25 mouse cellular contexts compared by ENCODE assay signal in the genomic region with DNA sequence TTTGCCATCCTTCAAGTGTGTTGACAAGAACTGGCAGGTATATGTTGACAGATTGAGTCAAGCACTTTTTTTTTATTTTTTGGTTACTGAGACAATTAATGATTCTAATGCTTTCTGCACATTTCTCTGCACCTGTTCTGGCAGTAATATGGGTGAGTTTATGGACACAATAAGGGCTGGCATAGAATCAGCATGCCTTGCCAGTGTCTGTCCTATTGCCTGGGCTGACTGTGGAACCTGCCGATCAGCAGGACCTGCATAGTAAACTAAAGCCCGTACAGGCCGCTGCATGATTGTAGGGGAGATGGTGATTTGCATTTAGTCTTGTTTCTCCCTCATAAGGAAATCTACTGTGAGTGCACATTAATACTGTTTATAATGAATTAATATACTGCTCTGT.
DNase-seq lines count a peak whose midpoint lies in the region; ATAC-seq and TF ChIP-seq lines count a peak whose summit lies in the region.
"Had no signal": no experiment of that assay in that cellular context is flagged by ENCODE, and none has a peak within 500 bp of the region (broad histone marks: within the 10 kb centered on the region; RNA-seq: fewer than 3 reads in every experiment).

No protein-coding gene starts in this region.

- no peak for TF ChIP-seq EP300 in stomach, postnatal 0 days (optimal IDR thresholded peaks at IDR 0.05)

- peaks cover 19% of the 10 kb centered on the region for H3K4me1 ChIP-seq in heart, embryonic 12.5 days (replicated peaks)
- no peaks in the 10 kb centered on the region for H3K4me1 ChIP-seq in stomach, embryonic 15.5 days
- H3K4me1 ChIP-seq in stomach, postnatal 0 days (replicated peaks; ENCODE audit: control insufficient read depth, insufficient read depth): no peaks in the 10 kb centered on the region
- no peaks in the 10 kb centered on the region for H3K4me1 ChIP-seq in forebrain, embryonic 10.5 days
- H3K4me1 ChIP-seq: forebrain, embryonic 12.5 days; hindbrain, embryonic 15.5 days; midbrain, embryonic 13.5 days had no signal

- ATAC-seq in heart, embryonic 12.5 days (ENCODE audit: insufficient number of reproducible peaks, low FRiP score): no peak
- no peak for ATAC-seq in stomach, embryonic 15.5 days (ENCODE audit: insufficient read depth, low FRiP score, low read depth)
- ATAC-seq in stomach, postnatal 0 days (ENCODE audit: low FRiP score, low TSS enrichment): no peak
- ATAC-seq: midbrain, embryonic 13.5 days; Patski had no signal

- no peak overlapping the region for H3K9ac ChIP-seq in heart, embryonic 12.5 days
- H3K9ac ChIP-seq in stomach, embryonic 15.5 days: no peak overlapping the region
- H3K9ac ChIP-seq in stomach, postnatal 0 days (ENCODE audit: low read length): no peak overlapping the region
- H3K9ac ChIP-seq: forebrain, embryonic 12.5 days; hindbrain, embryonic 15.5 days; limb, embryonic 15.5 days; liver, embryonic 14.5 days; lung, embryonic 14.5 days; midbrain, embryonic 13.5 days had no signal

- peak overlapping the region; percentile 54; the same call in 1 of the 2 replicates for H3K27ac ChIP-seq in heart, embryonic 12.5 days (ENCODE audit: poor library complexity, severe bottlenecking)
- H3K27ac ChIP-seq in stomach, embryonic 15.5 days: 0 out of 2 replicates have a peak overlapping the region, but pooled peaks have one; percentile 21
- H3K27ac ChIP-seq in stomach, postnatal 0 days (replicated peaks): no peak overlapping the region
- H3K27ac ChIP-seq in forebrain, embryonic 10.5 days: no peak overlapping the region
- H3K27ac ChIP-seq: forebrain, embryonic 12.5 days; hindbrain, embryonic 15.5 days; liver, embryonic 14.5 days; midbrain, embryonic 13.5 days had no signal

- WGBS in heart, embryonic 12.5 days: 83% methylated on average over 3 of the region's 3 CpGs
- 78% methylated on average over 3 of the region's 3 CpGs for WGBS in stomach, embryonic 15.5 days
- 57% methylated on average over 3 of the region's 3 CpGs for WGBS in stomach, postnatal 0 days
- WGBS in forebrain, embryonic 10.5 days: 94% methylated on average over 3 of the region's 3 CpGs

- no peaks in the 10 kb centered on the region for H3K27me3 ChIP-seq in heart, embryonic 12.5 days (replicated peaks)
- no peaks in the 10 kb centered on the region for H3K27me3 ChIP-seq in stomach, embryonic 15.5 days (replicated peaks)
- H3K27me3 ChIP-seq in stomach, postnatal 0 days (ENCODE audit: control insufficient read depth, insufficient read depth, low read length): no peaks in the 10 kb centered on the region
- H3K27me3 ChIP-seq in forebrain, embryonic 10.5 days (ENCODE audit: poor library complexity, severe bottlenecking): no peaks in the 10 kb centered on the region
- H3K27me3 ChIP-seq: CH12.LX; forebrain, embryonic 12.5 days; hindbrain, embryonic 15.5 days; limb, embryonic 15.5 days; megakaryocyte, embryonic 14.5 days; midbrain, embryonic 13.5 days; Patski had no signal

- no peak for TF ChIP-seq CTCF in stomach, postnatal 0 days (IDR thresholded peaks at IDR 0.05; ENCODE audit: low read depth)

- H3K4me3 ChIP-seq in heart, embryonic 12.5 days: no peak overlapping the region
- no peak overlapping the region for H3K4me3 ChIP-seq in stomach, embryonic 15.5 days (replicated peaks)
- no peak overlapping the region for H3K4me3 ChIP-seq in stomach, postnatal 0 days (ENCODE audit: low read depth, low read length)
- H3K4me3 ChIP-seq in forebrain, embryonic 10.5 days: no peak overlapping the region
- H3K4me3 ChIP-seq: forebrain, embryonic 12.5 days; hindbrain, embryonic 15.5 days; limb, embryonic 15.5 days; megakaryocyte, embryonic 14.5 days; midbrain, embryonic 13.5 days had no signal

- H3K4me2 ChIP-seq in heart, embryonic 12.5 days: no peak overlapping the region
- H3K4me2 ChIP-seq in stomach, embryonic 15.5 days: no peak overlapping the region
- no peak overlapping the region for H3K4me2 ChIP-seq in stomach, postnatal 0 days (replicated peaks; ENCODE audit: low read depth)
- H3K4me2 ChIP-seq: forebrain, embryonic 12.5 days; hindbrain, embryonic 15.5 days; limb, embryonic 15.5 days; lung, embryonic 14.5 days; midbrain, embryonic 13.5 days had no signal

- no peaks in the 10 kb centered on the region for H3K36me3 ChIP-seq in heart, embryonic 12.5 days
- no peaks in the 10 kb centered on the region for H3K36me3 ChIP-seq in stomach, embryonic 15.5 days
- H3K36me3 ChIP-seq in stomach, postnatal 0 days (ENCODE audit: control insufficient read depth, insufficient read depth, low read length): no peaks in the 10 kb centered on the region
- no peaks in the 10 kb centered on the region for H3K36me3 ChIP-seq in forebrain, embryonic 10.5 days (replicated peaks)
- H3K36me3 ChIP-seq: forebrain, embryonic 12.5 days; hindbrain, embryonic 15.5 days; limb, embryonic 15.5 days; midbrain, embryonic 13.5 days had no signal

- no peaks in the 10 kb centered on the region for H3K9me3 ChIP-seq in heart, embryonic 12.5 days (replicated peaks)
- no peaks in the 10 kb centered on the region for H3K9me3 ChIP-seq in stomach, embryonic 15.5 days
- H3K9me3 ChIP-seq in stomach, postnatal 0 days (ENCODE audit: control insufficient read depth, low read length): no peaks in the 10 kb centered on the region
- no peaks in the 10 kb centered on the region for H3K9me3 ChIP-seq in forebrain, embryonic 10.5 days
- H3K9me3 ChIP-seq: forebrain, embryonic 12.5 days; G1E; hindbrain, embryonic 15.5 days; limb, embryonic 15.5 days; megakaryocyte, embryonic 14.5 days; midbrain, embryonic 13.5 days had no signal

- DNase-seq in heart, postnatal 4 days: no peak
- DNase-seq in stomach, postnatal 0 days (ENCODE audit: low spot score): no peak
- peak; percentile 31 to 57 for DNase-seq in cerebellum, postnatal 10 days
- DNase-seq in ovary, postnatal 36 days (ENCODE audit: low spot score): no peak
- DNase-seq in forebrain, embryonic 10.5 days (ENCODE audit: extremely low spot score, low spot score): no peak
- DNase-seq: adrenal gland, adult 8-10 months; kidney, adult 2 months; kidney, postnatal 10 days; left cerebral cortex, postnatal 4 days; lung, embryonic 14.5 days; lung, postnatal 36 days; right cerebral cortex, postnatal 14 days; spleen, adult 18-20 months; thymus, postnatal 25 days had no signal

Comparison
In these comparisons a context has a peak if more than half of its experiments do, and no peak if none do; other contexts are left out.
1. H3K27ac ChIP-seq: peak in heart, embryonic 12.5 days (single experiment) and stomach, embryonic 15.5 days (single experiment); none in stomach, postnatal 0 days (single experiment) and forebrain, embryonic 10.5 days (single experiment).
2. DNase-seq: peak in cerebellum, postnatal 10 days (2 of 2); none in heart, postnatal 4 days (single experiment), stomach, postnatal 0 days (single experiment), ovary, postnatal 36 days (single experiment) and forebrain, embryonic 10.5 days (single experiment).